In genomic region chr1:68874954-68875353, GRCm38 (mm10) we compare ENCODE assay signal across 24 mouse cellular contexts.
"Had no signal": no experiment of that assay in that cellular context is flagged by ENCODE, and none has a peak within 500 bp of the region (broad histone marks: within the 10 kb centered on the region; RNA-seq: fewer than 3 reads in every experiment).

No protein-coding gene starts in this region.

- H3K4me3 ChIP-seq: layer of hippocampus, adult 2 months; limb, embryonic 10.5 days; limb, embryonic 13.5 days; liver, embryonic 12.5 days; liver, embryonic 15.5 days; lung, embryonic 15.5 days; megakaryocyte, embryonic 14.5 days; neural tube, embryonic 12.5 days; neural tube, embryonic 15.5 days had no signal

- H3K4me2 ChIP-seq: limb, embryonic 13.5 days; liver, embryonic 12.5 days; liver, embryonic 15.5 days; lung, embryonic 15.5 days; neural tube, embryonic 12.5 days; neural tube, embryonic 15.5 days had no signal

- H3K27ac ChIP-seq: kidney, postnatal 0 days; layer of hippocampus, adult 2 months; limb, embryonic 10.5 days; limb, embryonic 13.5 days; liver, embryonic 12.5 days; liver, embryonic 15.5 days; lung, embryonic 15.5 days; neural tube, embryonic 12.5 days; neural tube, embryonic 15.5 days; stomach, postnatal 0 days had no signal

- H3K4me1 ChIP-seq: limb, embryonic 10.5 days; limb, embryonic 13.5 days; liver, embryonic 12.5 days; liver, embryonic 15.5 days; lung, embryonic 15.5 days; megakaryocyte, embryonic 14.5 days; neural tube, embryonic 12.5 days; neural tube, embryonic 15.5 days had no signal

- ATAC-seq: intestine, postnatal 0 days; liver, embryonic 12.5 days had no signal

- DNase-seq: kidney, adult 2 months; kidney, postnatal 25 days; layer of hippocampus, adult 9-11 months; liver; lung, adult 18-20 months; lung, postnatal 10 days; lung, postnatal 36 days; right cerebral cortex, postnatal 14 days; right cerebral cortex, postnatal 4 days; thymus, adult 2 months; thymus, postnatal 14 days; thymus, postnatal 4 days had no signal

- H3K9ac ChIP-seq: limb, embryonic 13.5 days; liver, embryonic 12.5 days; liver, embryonic 15.5 days; lung, embryonic 15.5 days; neural tube, embryonic 12.5 days; neural tube, embryonic 15.5 days had no signal

- H3K27me3 ChIP-seq: limb, embryonic 13.5 days; liver, embryonic 12.5 days; liver, embryonic 15.5 days; lung, embryonic 15.5 days; megakaryocyte, embryonic 14.5 days; neural tube, embryonic 12.5 days; neural tube, embryonic 15.5 days had no signal

- H3K9me3 ChIP-seq: limb, embryonic 10.5 days; limb, embryonic 13.5 days; liver, embryonic 12.5 days; liver, embryonic 15.5 days; lung, embryonic 15.5 days; neural tube, embryonic 12.5 days; neural tube, embryonic 15.5 days had no signal

- H3K36me3 ChIP-seq: limb, embryonic 10.5 days; limb, embryonic 13.5 days; liver, embryonic 12.5 days; liver, embryonic 15.5 days; lung, embryonic 15.5 days; neural tube, embryonic 12.5 days; neural tube, embryonic 15.5 days had no signal
